Mouse (Mus musculus) T-helper 17 cell (primary cell): ENCODE data around the gene Acbd7.

Experiments used
- in situ Hi-C, 2 experiments: fragments of 300-600 bp; cut with MboI, MseI; formaldehyde crosslinking; loops; 1 replicate in 1 of 2; 2 replicates in 1 of 2; pipeline ENCODE4 v1.15.1; 2025; ENCODE audit warnings: high pct_unique_total_duplicates in 2 of 2

Acbd7 gene

DNA sequence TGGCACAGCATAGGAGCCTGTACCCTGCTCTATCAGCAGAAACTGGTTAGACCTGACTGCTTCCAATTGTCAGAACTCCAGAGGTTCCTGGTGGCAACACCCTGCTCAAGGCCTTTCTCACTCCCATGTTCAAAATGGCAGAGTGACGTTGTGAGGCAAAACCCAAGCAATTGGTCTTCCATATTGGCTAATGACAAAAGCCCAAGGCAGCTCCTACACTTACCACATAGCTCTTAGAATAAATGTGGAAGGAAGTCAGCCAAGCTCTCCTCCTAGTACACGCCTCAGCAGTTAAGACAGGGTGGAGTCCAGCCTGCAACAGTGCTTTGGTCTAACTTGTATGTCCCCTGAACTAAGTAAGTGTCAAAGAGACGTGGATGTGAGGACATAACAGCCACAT lies 21.9 kb downstream of the Acbd7 start:
- in situ Hi-C loops, result no loop called here

DNA sequence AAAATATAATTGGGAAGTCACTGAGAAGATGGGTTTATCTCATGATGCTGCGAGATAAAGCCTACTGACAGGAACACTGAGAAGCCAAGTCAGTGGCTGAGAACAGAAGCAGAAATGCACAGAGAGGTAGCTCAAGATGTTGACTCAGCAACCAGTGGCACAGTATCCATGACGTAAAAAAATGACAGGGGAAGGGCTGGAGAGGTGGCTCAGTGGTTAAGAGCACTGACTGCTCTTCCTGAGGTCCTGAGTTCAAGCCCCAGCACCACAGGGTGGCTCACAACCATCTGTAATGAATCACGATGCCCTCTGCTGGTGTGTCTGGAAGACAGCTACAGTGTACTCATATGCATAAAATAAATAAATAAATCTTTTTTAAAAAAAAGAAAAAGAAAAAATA lies 25.1 kb downstream of the Acbd7 start:
- in situ Hi-C loops, result no loop called here

DNA sequence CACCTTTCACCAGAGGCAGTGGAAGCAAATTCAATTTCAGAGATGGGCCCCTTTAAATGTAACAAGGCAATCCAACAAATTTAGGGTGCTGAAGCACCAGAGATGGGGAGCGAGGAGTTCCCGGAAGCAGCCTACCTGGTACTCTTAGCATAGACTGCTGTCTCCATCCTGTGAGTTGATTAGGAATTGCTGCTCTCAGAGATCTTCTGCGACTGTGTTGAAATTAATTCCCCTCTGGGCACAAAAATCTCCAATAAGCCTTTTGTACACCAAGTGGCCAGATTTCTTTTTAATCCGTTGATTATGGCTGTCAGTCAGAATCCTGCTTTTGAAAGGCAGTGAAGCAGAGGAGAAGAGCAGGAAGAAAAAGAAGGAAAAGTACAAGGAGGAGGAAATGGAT lies 29.2 kb downstream of the Acbd7 start:
- in situ Hi-C loops, result no loop called here

DNA sequence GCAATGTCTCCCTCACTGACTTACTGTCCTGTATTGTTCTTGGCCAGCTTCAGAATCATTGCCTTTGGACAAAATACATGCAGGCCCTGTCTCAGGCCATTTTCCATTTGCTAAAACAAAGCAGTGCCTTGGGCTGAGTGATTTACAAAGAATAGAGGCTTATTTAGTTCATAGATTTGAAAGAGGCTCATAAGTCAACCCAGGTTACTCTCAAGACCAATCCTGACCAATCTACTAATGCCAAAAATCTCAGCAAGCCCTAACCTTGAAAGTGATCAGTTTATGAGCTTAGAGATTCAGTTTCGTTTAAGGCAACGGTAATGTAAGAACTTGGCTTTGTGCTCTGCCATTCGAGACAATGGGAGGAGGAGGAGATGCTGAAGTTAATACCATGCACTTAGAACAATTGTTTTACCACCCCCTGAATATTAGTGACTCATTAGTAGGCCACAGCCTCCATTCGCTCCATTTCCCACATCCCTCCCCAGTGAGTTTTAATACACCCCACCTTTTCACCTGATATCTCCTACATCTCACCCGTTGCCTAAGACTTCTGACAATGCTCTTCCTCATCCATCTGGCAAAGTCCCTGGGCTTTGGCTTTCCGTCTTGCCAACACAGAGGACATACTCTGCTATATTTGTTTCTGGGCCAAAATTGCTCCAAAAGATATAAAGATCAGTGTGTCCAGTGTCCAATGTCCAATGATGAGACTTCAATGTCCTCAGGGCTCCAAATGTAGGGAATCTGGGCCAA lies 51.3 kb downstream of the Acbd7 start:
- in situ Hi-C loops, result no loop called here
